Mouse (Mus musculus) erythroblast, embryonic 14.5 days (primary cell): ENCODE measurements around the gene Tmigd1.

ENCODE experiments used
- GATA1 ChIP-seq: IDR thresholded peaks from 2 replicates; pipeline ENCODE4 v1.6.1; 2012; ENCODE audit warnings: low read length, inconsistent platforms, mixed read lengths
- TAL1 ChIP-seq: IDR thresholded peaks from 3 replicates; pipeline ENCODE4 v1.6.1; 2012; ENCODE audit warnings: low read length, inconsistent platforms, mixed read lengths

DNA sequence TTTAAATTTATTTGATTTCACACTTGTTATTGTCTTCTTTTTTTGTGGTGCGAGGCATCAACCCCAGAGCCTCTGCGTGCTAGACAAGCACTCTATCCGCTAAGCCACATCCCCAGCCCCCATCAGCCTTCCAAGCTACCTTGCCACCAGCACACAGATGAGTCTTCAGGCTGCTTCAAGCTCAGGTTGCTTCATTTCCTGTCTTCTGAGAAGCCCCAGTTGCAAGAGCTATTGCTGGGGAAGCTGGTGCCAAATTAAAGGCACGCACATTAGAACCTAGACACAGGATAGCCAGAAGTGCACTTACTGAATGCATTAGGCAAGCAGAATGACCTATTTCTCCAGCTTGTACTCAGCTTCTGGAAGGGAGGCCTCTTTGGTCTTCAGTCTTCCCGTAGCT, 22.1 kb upstream of the Tmigd1 start:
- no peak for TF ChIP-seq GATA1
- TF ChIP-seq TAL1 = no peak
